Comparison of ENCODE assay signal across 8 mouse cellular contexts in genomic region chr5:112153675-112154085, GRCm38 (mm10).
A peak's percentile ranks its signal among the peaks of the same experiment; 100 is the strongest.
DNase-seq lines count a peak whose midpoint lies in the region; ATAC-seq lines count a peak whose summit lies in the region.

No protein-coding gene starts in this region.

- H3K9ac ChIP-seq in hindbrain, embryonic 15.5 days, result peak overlapping the region; percentile 36; the same call in 1 of the 2 replicates

- peak overlapping the region; percentile 77 for H3K4me2 ChIP-seq in hindbrain, embryonic 15.5 days

- H3K27me3 ChIP-seq in hindbrain, embryonic 15.5 days, result peaks cover 3% of the 10 kb centered on the region; the same call in 1 of the 2 replicates

- H3K27ac ChIP-seq in hindbrain, embryonic 15.5 days (replicated peaks), result peak overlapping the region; percentile 51

- H3K4me1 ChIP-seq in hindbrain, embryonic 15.5 days (replicated peaks), result peaks cover 5% of the 10 kb centered on the region

- H3K9me3 ChIP-seq in hindbrain, embryonic 15.5 days, result no peaks in the 10 kb centered on the region

- H3K36me3 ChIP-seq in hindbrain, embryonic 15.5 days, result no peaks in the 10 kb centered on the region

- H3K4me3 ChIP-seq in hindbrain, embryonic 15.5 days, result peak overlapping the region; percentile 39

- peak; percentile 28 for DNase-seq in WW6 (ENCODE audit: low read depth, low spot score)
- peak; percentile 84 for DNase-seq in cerebellum, postnatal 36 days
- peak; percentile 83 for DNase-seq in gastrocnemius, adult 18-20 months (ENCODE audit: low spot score)
- peak; percentile 53 for DNase-seq in left cerebral cortex, adult 11 months (ENCODE audit: low spot score)
- DNase-seq in lung, postnatal 36 days, result peak; percentile 82
- DNase-seq in retina, postnatal 7 days (ENCODE audit: low read depth, low spot score), result peak; percentile 63
- peak; percentile 71 to 90 for DNase-seq in urinary bladder, adult 18-20 months (ENCODE audit: low spot score in 2 of 2)

- peak; percentile 91 for ATAC-seq in hindbrain, embryonic 15.5 days (ENCODE audit: low FRiP score, low read depth)

- under 1% methylated on average over 39 of the region's 39 CpGs for WGBS in hindbrain, embryonic 15.5 days

Comparison
In these comparisons a context has a peak if more than half of its experiments do, and no peak if none do; other contexts are left out.
1. Peak in every context shown above with its lines: DNase-seq, ATAC-seq, H3K4me3 ChIP-seq and H3K27ac ChIP-seq.
2. DNase-seq: peak in every context shown above with its lines; median percentile 84 in cerebellum, postnatal 36 days; 83 in gastrocnemius, adult 18-20 months; 82 in lung, postnatal 36 days; 80 in urinary bladder, adult 18-20 months; 63 in retina, postnatal 7 days; 53 in left cerebral cortex, adult 11 months; 28 in WW6.